Mouse (Mus musculus): ENCODE results near the gene Tenm4. TPM values are rescaled to one million over a fixed set of nuclear protein-coding genes. Genes with fewer than 3 reads are reported as not detected.
A peak's percentile ranks its signal among the peaks of the same experiment; 100 is the strongest.

Tenm4 gene
- polyA plus RNA-seq, 1 experiment from 2014 or later: 4.5 TPM

DNA sequence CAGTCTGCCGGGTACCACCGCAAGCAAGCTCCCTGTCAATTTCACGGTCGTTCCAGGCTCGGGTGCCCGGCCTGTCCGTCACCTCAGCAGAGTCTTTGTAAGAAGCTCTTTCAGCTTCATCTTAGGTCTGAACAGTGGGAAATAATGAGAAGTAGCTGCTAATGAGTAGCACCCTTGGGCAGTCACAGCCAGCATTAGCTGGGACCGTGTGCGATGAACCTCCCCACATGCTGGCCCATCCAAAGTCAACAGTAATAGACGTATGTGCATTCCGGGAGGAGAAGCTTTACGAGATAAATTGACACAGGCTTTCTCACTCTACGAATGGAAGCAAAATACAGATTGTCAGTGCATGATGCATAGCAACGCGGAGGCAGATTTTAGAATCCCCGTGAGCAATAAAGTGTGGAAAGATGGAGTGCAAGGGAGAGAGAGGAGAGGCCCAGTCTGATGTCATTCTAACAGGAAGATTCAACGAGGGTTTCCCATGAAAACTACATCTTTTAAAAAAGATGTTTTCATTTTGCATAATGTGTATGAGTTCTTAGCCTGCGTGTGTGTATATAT lies 716.1 kb downstream of the Tenm4 start:
- DNase-seq (ENCODE audit: low spot score): no peak

DNA sequence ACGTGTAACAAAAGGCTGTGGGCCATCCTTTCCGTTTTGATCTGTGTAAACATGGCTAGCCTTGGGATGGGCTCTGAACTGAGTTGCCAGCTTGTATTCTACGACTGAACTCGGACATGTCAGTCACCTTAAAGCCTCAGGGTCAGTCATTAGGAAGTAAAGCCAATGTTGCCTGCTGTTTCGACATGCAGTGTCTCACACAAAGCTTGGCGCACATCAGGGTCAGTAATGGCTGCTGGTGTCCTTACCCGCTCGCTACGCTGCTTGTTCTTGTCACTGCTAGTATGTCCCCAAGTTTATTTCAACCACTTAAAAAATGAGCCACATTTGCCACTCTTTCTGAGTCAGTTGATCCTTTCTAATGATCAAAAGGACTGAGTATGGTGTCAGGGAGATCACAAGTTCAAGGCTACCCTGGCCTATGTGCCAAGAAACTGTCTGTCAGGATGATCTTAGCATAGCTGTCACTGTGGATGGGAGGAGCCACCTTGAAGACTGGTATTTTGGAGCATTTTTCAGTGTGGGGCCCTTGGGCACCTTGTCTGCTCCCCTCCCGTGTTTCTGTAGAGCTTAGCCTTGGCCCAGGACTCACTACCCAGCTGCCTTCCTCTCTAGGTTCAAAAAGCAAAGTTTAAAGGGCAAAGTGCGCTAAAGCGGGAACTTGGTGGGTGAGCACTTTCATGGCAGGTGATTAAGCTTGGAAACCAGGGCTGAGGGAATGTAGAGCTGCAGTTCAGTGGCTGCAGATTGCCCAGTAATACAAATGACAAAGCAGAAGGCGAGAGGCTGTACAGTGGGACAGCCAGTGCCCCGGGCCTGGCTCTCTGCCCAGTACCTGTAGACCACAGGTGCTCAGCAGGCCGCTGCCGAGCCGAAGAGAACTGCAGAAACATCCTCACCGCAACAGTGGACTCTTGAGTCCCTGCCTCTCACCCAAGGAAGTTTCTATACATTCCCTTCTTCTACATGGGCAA lies 718.3 kb downstream of the Tenm4 start:
- DNase-seq (ENCODE audit: low spot score): no peak

DNA sequence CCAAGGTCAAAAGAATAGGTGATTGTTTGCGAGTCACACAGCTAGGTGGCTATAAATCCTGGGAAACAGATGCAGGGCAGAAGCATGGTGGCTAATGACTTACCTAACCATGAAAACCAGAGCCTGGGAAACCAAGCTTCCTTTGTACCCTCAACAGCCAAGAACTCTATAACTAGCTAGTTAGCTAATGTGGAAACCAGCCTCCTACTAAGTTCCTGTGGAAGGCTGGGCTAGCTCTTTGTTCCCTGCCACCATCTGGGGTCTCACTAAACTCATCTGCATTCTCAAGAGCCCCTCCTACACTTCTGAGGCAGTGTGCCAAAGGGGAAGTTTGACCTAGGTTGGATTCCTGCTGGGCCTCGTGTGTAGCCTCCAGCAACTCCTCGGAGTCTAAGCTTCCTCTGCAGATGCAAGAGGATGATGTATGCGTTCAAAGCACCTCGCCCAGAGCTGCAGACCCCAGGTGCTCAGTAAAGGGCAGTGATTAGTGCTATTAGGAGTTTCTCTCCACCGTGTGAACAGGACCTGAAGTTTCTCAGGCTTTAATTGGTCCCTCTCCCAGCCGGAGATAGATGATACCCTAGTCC lies 719.1 kb downstream of the Tenm4 start:
- no peak for DNase-seq (ENCODE audit: low spot score)

DNA sequence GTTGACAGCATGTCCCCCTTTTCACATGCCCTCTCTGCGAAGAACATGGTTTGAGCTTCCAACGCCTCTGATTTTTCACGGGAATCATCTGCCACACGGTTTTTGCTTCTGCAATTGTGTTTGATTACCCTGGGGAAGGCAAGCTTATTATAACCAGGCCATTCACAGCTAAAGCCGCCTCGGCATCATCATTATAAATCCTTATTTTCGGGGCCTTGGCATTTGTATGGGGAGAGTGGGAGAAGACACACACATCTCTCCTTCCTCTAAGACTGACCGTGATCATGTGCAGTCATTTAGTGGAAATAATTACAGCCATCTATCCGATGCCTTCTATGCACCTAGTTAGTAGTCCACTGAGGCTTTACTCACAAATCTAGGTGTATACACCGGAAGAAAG lies 719.9 kb downstream of the Tenm4 start:
- DNase-seq (ENCODE audit: low spot score): no peak

DNA sequence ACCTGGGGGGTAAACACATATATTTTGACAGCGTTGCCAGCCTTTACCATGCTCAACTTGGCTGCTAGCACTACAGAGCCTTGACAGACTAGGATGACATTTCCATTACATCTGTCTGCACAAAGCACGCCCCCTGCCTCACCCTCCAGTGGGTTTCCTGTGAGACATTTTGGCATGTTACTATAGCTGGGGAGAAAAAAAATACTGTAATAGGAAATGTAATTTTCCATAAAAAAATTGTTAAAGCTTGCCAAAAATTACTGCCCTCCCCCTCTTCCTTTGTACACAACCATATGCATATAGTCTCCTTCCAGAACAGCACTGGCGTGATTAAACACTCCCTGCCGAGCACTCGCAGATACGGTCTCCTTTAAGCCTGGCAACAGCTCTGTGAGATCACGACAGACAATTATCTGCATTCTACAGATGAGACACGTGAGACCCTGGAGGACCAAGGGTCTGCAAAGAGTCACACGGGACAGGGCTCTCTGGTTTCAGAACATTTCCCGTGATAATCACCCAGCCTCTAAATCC lies 728.1 kb downstream of the Tenm4 start:
- no peak for DNase-seq (ENCODE audit: low spot score)

DNA sequence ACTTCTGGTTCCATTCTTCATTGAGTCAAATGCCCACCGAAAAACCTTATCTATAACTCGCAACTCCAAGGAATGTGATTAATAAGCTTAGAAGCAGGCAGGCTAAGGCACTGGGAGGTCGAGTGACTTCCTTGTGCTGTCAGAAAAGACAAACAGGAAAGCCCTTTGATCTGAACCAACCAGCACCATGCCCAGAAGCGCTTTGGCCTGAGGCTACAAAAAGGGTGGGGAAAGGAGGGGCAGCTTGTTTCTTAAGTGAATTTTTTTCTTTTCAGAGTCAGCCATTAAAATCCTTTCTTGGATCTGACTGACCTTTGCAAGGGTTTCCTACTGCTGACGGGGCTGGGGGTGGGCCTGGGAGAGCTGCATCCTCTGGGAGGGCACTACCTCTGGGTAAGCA lies 731.1 kb downstream of the Tenm4 start:
- DNase-seq (ENCODE audit: low spot score): no peak

DNA sequence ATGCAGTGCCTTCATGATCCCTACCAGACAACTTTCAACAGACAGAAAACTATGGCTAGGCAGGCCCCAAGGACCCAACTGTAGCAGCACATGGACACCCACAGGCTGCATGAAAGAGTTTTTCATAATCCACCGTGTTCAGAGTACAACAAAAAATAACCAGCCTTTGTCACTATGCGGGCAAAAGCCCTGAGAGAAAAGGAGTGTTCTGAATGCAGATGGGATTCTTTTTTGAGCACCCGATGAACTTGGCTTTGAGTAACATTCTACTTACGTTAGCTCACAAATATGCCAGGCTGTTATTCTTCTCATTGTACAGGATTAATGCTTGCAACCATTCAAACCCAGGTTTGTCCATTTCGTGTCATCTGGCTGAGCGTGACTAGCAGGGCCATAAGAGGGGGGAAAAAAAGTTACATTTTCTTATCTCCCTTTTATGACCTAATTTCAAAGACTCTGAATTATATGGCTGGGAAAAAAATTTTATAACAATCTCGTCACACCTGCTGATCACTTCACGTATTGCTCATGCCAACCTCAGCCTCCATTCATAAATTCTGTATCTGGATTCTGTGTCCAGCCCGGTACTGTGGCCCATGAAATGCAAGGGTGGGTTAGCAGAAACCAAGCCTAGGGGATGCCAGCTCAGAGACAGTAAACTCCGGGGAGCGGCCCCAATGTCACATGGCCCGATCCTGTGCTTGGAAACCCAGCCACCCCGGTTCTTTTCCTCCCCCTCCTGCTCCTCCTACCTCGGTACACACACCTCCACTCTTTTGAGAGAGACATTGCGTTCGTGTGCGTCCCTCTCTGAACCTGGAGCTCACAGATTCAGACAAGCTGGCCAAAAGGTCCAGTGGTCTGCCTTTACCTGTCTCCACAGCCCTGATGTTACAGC lies 732.3 kb downstream of the Tenm4 start:
- no peak for DNase-seq (ENCODE audit: low spot score)

DNA sequence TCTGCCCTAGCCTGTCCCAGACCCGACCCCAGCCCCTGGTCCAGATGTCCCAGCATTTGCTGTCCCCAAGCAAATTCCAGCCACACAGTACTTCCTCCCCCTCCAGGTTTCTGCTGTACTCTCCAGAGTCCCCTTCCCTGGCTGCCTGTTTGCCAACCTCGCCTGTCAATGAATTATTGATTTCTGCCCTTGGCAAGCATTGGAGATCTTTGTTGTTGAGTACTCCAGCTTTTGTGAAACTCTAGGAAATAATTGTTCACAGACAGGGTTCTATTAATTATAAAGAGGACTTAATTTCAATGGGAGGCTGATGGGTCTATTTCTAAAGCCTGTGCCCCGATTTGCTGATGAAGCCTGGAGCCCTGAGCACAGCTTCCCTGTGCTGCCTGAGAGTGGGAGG lies 733.4 kb downstream of the Tenm4 start:
- DNase-seq (ENCODE audit: low spot score): no peak

DNA sequence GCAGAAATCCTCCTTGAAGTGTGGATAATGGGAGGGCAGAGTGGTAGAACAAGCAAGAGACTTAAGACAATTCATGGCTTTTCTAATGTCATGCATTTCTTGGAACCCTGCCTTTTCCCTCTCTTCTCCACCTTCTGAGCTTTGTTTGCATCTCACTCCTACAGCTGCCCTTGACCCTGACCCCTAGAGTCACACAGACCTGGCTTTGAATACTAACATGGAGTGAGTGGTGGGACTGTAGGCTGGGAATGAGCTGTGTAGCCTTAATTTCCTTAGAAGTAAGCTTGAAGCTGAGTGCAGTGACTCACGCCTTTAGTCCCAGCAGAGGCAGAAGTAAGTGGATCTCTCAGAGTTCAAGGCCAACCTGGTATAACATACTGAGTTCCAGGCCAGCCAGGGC lies 733.9 kb downstream of the Tenm4 start:
- DNase-seq (ENCODE audit: low spot score): no peak

DNA sequence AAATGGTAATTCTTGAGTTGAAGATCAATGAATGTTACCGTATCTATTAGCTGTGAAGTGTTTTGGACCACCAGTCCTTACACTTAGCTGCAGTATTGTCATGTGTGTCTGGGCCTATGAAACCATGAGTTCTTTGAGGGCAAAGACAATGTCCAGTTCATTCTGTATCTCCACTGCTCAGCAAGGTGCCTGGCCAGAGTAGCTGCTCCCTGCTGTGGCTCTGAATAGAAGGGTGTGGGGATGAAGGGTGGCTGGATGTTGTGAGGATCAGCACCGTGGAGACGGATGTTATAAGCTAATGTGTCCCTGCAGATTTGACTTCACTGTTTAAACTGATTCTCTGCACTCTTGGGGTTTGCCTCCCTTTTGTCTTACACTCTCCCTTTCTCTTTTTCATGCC lies 734.4 kb downstream of the Tenm4 start:
- DNase-seq (ENCODE audit: low spot score): no peak

DNA sequence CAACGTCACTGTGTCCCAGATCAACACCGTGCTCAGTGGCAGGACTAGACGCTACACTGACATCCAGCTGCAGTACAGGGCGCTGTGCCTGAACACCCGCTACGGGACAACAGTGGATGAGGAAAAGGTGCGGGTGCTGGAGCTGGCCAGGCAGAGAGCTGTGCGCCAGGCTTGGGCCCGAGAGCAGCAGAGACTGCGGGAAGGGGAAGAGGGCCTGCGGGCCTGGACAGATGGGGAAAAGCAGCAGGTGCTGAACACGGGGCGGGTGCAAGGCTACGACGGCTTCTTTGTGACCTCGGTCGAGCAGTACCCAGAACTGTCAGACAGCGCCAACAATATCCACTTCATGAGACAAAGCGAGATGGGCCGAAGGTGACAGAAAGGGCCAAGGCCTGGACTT lies 735.2 kb downstream of the Tenm4 start:
- DNase-seq (ENCODE audit: low spot score): no peak

DNA sequence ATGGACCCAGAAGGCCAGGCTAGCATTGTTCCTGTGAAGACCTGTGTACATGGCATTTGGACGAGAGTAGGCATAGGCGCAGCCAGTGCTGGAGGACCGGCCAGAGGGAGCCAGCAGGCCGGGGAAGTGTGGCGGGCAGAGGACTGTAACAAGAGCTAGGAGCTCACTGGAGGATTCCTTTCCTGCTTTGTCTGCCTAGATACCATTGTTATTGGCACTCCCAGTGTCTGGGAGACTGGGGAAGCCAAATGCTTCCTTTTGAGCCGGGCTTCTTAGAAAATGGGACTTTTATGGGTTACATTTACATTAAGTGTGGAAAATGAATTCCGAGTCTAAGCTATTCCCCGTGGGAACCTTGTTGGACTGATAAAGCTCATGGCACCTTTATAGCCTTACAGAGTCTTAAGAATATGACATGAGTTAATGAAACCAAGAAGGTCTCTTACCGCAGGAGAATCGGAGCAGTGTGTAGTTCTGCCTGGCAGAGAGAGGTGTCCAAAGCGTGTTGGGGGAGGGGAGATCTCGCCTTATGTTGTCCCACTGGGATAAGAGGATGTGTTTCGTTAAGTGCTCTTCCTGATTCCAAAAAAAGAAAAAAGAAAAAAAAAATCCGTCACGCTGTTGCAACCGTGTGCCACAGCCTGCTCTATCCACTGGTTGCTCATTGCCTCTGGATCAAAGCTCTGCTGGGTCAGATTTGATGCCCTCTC lies 737.1 kb downstream of the Tenm4 start:
- no peak for DNase-seq (ENCODE audit: low spot score)

DNA sequence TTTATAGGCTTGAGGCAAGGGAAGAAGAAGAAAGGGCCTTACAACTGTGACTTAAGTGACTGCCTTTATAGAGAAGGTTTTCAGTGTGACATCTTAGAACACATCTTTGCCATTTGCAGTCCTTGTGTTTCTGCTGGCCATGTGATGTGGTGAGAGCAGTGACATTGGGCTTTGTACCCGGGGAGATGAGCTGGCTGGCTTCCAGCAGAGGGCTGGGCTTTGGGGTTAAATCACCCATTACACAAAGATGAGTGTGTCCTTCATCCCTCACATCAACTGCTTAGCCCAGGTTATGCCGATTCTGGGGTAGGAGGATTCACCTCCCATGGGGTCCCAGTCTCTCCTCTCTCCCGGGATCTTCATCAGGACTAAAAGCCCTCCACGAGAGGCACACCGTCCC lies 738.8 kb downstream of the Tenm4 start:
- no peak for DNase-seq (ENCODE audit: low spot score)

DNA sequence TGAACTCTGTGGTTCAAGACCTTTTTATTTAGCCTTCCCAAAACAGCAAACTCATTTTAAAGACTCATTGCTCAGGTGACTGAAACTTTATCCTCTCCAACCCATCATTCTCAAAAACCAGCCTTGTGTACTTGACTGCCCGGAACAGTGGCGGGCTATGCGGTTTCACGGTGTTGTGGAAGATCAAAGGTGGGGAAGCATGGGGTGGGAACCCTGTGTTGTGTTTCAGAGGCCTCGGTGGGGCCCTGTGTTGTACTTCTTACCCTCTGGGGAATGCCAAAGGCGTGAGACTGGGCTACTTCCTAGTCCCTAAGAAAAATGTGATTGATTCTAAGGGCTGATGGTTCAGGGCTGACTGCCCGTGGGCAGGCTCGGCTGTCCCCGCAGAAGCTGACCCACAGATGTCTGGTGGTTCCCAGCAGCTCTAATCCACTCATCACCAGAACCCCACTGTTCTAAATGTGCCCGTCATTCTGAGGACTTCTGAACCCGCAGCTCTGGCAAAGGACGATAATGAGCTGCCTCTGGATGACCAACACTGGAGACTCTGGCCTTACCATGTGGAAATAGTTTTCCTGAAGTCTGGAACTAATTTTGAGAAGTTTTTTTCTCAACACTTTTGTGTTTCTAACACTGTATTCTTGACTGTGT lies 739.4 kb downstream of the Tenm4 start:
- peak; percentile 7 for DNase-seq (ENCODE audit: low spot score)

DNA sequence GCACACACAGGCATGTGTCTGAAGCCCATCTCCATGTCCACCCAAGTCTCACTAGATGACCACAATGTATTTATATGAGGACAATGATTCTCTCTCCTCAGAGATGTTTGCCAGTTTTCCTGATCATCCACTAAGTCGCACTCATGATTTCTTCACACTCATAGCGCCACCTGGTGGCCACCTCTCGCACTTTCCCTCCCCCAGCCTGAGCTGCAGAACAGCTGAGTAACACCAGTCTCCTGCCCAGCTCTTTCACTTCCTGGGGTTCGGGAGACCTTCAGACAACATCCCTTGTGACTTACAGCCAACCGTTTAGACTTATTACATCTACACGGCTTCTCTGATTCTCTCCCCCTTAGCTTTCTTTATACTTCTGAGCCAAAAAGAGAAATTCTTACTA lies 743.0 kb downstream of the Tenm4 start:
- DNase-seq (ENCODE audit: low spot score): peak; percentile 83

DNA sequence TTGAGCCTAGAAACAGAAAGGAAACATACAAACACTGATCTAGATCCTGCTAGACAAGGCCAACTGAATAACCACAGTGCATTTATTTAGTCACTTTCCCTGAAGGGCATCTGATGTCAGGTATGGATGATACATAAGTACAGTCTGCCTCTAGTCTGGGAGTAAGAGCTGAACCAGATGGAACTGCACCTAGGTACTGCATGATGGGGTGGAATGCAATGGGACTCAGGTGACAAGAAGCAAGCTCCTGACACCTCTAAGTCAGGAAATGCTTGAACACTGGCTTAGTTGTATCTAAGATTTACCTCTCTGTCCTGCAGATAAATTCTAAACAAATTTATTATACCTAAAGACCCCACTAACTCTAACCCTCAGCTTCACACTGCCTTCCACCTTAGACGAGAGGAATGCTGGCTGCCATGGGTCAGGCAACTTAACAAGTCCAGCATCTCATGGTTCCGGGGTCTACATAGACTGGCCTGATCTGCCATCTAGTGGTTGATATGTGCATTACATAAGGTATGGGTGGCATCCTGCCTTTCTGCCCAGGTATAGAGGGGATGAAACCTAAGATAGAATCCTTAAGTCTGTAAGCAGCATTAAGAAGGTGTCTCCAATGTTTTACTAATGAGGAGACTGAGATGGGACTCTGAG lies 744.5 kb downstream of the Tenm4 start:
- DNase-seq (ENCODE audit: low spot score): peak; percentile 62

DNA sequence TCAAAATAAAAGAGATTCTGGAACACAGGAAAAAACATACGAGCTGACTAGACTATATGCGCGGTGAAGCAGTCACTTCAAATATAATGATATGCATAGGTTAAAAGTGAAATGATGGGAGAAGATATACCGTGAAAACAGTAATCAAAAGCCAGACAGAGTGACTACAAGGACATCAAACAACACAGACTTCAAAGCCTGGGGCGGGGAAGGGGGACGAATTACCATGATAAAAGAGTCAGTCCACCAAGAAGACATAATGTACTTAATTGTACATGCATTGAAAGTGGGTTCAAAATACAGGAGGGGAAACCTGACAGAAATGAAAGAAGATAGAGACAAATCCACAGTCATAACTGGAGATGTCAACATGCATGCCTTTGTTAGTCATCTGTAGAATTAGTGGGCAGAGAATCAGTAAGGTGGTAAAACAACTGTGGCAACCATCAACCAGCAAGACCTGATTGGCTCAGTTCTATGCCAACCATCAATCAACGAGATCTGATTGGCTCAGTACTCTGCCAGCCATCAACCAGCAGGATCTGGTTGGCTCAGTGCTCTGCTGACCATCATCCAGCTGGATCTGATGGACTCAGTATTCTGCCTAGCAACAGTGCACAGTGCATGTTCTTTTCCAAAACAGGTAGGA lies 749.5 kb downstream of the Tenm4 start:
- DNase-seq (ENCODE audit: low spot score): no peak

DNA sequence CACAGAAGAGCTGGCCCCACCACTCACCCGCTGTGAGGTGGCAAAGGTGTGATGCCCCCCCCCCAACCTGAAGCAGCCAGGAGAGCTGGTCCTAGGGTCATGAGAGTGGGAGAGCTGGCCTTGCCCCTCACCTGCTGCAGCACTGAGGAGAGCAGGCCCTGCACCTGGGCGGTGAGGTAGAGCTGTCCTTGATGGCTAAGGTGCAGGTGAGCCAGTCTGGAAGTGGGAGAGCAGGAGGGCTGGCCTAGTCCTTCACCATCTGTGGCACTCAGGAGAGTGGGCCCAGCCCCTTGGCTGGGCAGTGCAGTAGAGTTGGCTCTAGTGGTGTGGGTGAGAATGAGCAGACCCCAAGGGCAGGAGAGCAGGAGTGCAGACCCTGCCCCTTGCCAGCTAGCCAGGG lies 751.9 kb downstream of the Tenm4 start:
- DNase-seq (ENCODE audit: low spot score): no peak

All from thymus, postnatal 0 days (tissue).